Mouse (Mus musculus) natural killer cell, adult 2 months (primary cell): Measurements from ENCODE around the gene Naa15.
"Not testable (repeated sequence)": the region's sequence is repeated elsewhere in the genome, so short reads cannot be mapped to it uniquely, and the experiment has no call there.

ENCODE experiments used
- DNase-seq, 2 experiments: peaks; one replicate each; pipeline ENCODE4 v3.0.0; 2022; ENCODE audit warnings: low spot score in 2 of 2

Gene Naa15

GRCm38 (mm10) chr3:51434364-51434763, 19.4 kb downstream of the Naa15 start:
- not testable (repeated sequence) for DNase-seq

- DNase-seq = peak in 1 of 2 experiments; percentile 30
Measured at GRCm38 (mm10) chr3:51434871-51435595, 20.1 kb downstream of the Naa15 start.

- no peak for DNase-seq
Measured at GRCm38 (mm10) chr3:51468530-51468929, 53.6 kb downstream of the Naa15 start.

GRCm38 (mm10) chr3:51475706-51476105, 60.8 kb downstream of the Naa15 start:
- no peak for DNase-seq

GRCm38 (mm10) chr3:51479893-51480292, 64.9 kb downstream of the Naa15 start:
- no peak for DNase-seq

GRCm38 (mm10) chr3:51481059-51481458, 66.1 kb downstream of the Naa15 start:
- peak; percentile 45 to 61 for DNase-seq

- no peak for DNase-seq
Measured at GRCm38 (mm10) chr3:51481881-51482280, 66.9 kb downstream of the Naa15 start.

- no peak for DNase-seq
Measured at GRCm38 (mm10) chr3:51482781-51483180, 67.8 kb downstream of the Naa15 start.

GRCm38 (mm10) chr3:51483741-51484359, 68.9 kb downstream of the Naa15 start, which contains the start of gene Rab33b:
TSS of gene Rab33b (plus strand) at chr3:51483920.
- DNase-seq = peak; percentile 93 to 97

- DNase-seq = no peak
Measured at GRCm38 (mm10) chr3:51484370-51484769, 69.4 kb downstream of the Naa15 start.

GRCm38 (mm10) chr3:51485347-51485746, 70.4 kb downstream of the Naa15 start:
- no peak for DNase-seq

- no peak for DNase-seq
Measured at GRCm38 (mm10) chr3:51486491-51487195, 71.7 kb downstream of the Naa15 start.

GRCm38 (mm10) chr3:51490088-51490753, 75.3 kb downstream of the Naa15 start:
- DNase-seq = no peak

GRCm38 (mm10) chr3:51493272-51493838, 78.4 kb downstream of the Naa15 start:
- DNase-seq = no peak

GRCm38 (mm10) chr3:51494466-51494865, 79.5 kb downstream of the Naa15 start:
- no peak for DNase-seq

GRCm38 (mm10) chr3:51495646-51496045, 80.7 kb downstream of the Naa15 start:
- no peak for DNase-seq

- no peak for DNase-seq
Measured at GRCm38 (mm10) chr3:51497978-51498377, 83.0 kb downstream of the Naa15 start.

GRCm38 (mm10) chr3:51498659-51499058, 83.7 kb downstream of the Naa15 start:
- DNase-seq = no peak

- no peak for DNase-seq
Measured at GRCm38 (mm10) chr3:51499876-51500275, 84.9 kb downstream of the Naa15 start.

- no peak for DNase-seq
Measured at GRCm38 (mm10) chr3:51504385-51504952, 89.5 kb downstream of the Naa15 start.

GRCm38 (mm10) chr3:51505465-51505864, 90.5 kb downstream of the Naa15 start:
- no peak for DNase-seq
